Mouse (Mus musculus) right cerebral cortex, adult 2 months (tissue): ENCODE measurements around the gene Nav3.

Experiments
- DNase-seq, 2 experiments: peaks; one replicate each; pipeline ENCODE4 v3.0.0; 2021 to 2022; ENCODE audit warnings: low spot score in 2 of 2

Gene Nav3

GRCm38 (mm10) chr10:109843661-109844060, 612.3 kb downstream of the Nav3 start:
- DNase-seq, result no peak

- peak; percentile 66 to 76 for DNase-seq
These were observed 623.2 kb downstream of the Nav3 start for GRCm38 (mm10) chr10:109832768-109833291.

- no peak for DNase-seq
These were observed 649.1 kb downstream of the Nav3 start for GRCm38 (mm10) chr10:109806782-109807493.

GRCm38 (mm10) chr10:109803441-109803840, 652.6 kb downstream of the Nav3 start:
- DNase-seq, result no peak

GRCm38 (mm10) chr10:109802236-109802635, 653.8 kb downstream of the Nav3 start:
- no peak for DNase-seq

GRCm38 (mm10) chr10:109799246-109799645, 656.8 kb downstream of the Nav3 start:
- no peak for DNase-seq

GRCm38 (mm10) chr10:109796981-109797380, 659.0 kb downstream of the Nav3 start:
- no peak for DNase-seq

- DNase-seq, result no peak
These were observed 662.5 kb downstream of the Nav3 start for GRCm38 (mm10) chr10:109793491-109793890.

GRCm38 (mm10) chr10:109788728-109789127, 667.3 kb downstream of the Nav3 start:
- no peak for DNase-seq

- no peak for DNase-seq
These were observed 676.9 kb downstream of the Nav3 start for GRCm38 (mm10) chr10:109779109-109779508.

GRCm38 (mm10) chr10:109769092-109769491, 686.9 kb downstream of the Nav3 start:
- DNase-seq, result no peak

GRCm38 (mm10) chr10:109765650-109766049, 690.4 kb downstream of the Nav3 start:
- peak; percentile 81 to 88 for DNase-seq

GRCm38 (mm10) chr10:109764412-109765101, 691.4 kb downstream of the Nav3 start:
- peak in 1 of 2 experiments; percentile 38 for DNase-seq

- peak in 1 of 2 experiments; percentile 38 for DNase-seq
These were observed 696.9 kb downstream of the Nav3 start for GRCm38 (mm10) chr10:109758921-109759600.

GRCm38 (mm10) chr10:109746901-109747300, 709.1 kb downstream of the Nav3 start:
- DNase-seq, result peak in 1 of 2 experiments; percentile 53

GRCm38 (mm10) chr10:109741664-109742063, 714.3 kb downstream of the Nav3 start:
- DNase-seq, result no peak

- no peak for DNase-seq
These were observed 715.7 kb downstream of the Nav3 start for GRCm38 (mm10) chr10:109740326-109740725.

- DNase-seq, result no peak
These were observed 732.4 kb downstream of the Nav3 start for GRCm38 (mm10) chr10:109723646-109724045.

GRCm38 (mm10) chr10:109718808-109719207, 737.2 kb downstream of the Nav3 start:
- no peak for DNase-seq

GRCm38 (mm10) chr10:109718390-109718789, 737.6 kb downstream of the Nav3 start:
- no peak for DNase-seq

GRCm38 (mm10) chr10:109713001-109713400, 743.0 kb downstream of the Nav3 start:
- peak; percentile 44 to 53 for DNase-seq

- no peak for DNase-seq
These were observed 756.2 kb downstream of the Nav3 start for GRCm38 (mm10) chr10:109699771-109700335.
